Mouse (Mus musculus): ENCODE data around the gene Trp53bp2. TPM values are rescaled to one million over a fixed set of nuclear protein-coding genes. Genes with fewer than 3 reads are reported as not detected.

Trp53bp2 gene
- total and polyA plus RNA-seq, 2 experiments, result 5.0 to 7.2 TPM

DNA sequence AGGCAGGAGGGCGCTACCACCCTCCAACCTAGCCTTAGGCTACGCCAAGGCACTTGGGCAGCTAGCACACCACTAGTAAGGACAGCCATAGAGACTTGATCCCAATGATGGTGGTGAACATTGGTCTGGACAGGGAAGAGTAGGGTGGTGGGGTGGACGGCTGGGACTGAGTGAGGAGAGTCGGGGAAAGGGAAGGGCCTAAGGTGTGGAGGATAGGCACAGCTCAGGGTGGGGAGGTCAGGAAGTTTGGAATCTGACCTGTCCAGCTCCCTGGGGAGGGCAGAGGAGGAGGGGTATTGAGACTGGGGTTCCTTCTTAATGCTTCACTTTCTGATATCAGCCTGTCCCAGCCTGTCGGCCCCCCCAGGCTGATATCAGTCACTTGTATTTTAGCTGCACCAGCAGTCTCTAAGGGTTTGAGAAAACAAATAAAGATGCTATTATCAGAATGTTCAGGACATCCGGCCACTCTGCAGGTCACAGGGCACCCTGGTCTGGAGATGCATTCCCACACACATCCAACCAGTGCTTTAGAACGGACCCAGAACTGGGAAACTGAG is 93.6 kb downstream of the Trp53bp2 start:
- Histone ChIP-seq H3K36me3 (ENCODE audit: control insufficient read depth, insufficient read depth, low read length) (no peaks in the 10 kb centered on the region), H3K79me2 (ENCODE audit: control insufficient read depth, insufficient read depth, low read length) (peaks cover 3% of the 10 kb centered on the region; the same call in 1 of the 2 replicates), H3K9ac (ENCODE audit: low read depth, low read length) (no peak overlapping the region), H3K4me1 (ENCODE audit: control insufficient read depth, insufficient read depth, low read length) (peaks cover 28% of the 10 kb centered on the region), H3K27ac (replicated peaks; ENCODE audit: insufficient read depth, low read depth, low read length) (no peak overlapping the region), H3K27me3 (ENCODE audit: control insufficient read depth, insufficient read depth, low read length) (no peaks in the 10 kb centered on the region), H3K4me3 (ENCODE audit: insufficient read depth, low read depth, low read length) (no peak overlapping the region)
- TF ChIP-seq CTCF (IDR thresholded peaks at IDR 0.05; ENCODE audit: low read depth, low read length) (no peak), POLR2A (IDR thresholded peaks at IDR 0.05; ENCODE audit: extremely low read depth, insufficient read depth, low read length) (no peak)
- DNase-seq (ENCODE audit: extremely low read depth, low read depth, low spot score), result no peak
- 83% methylated on average over 7 of the region's 7 CpGs for WGBS

DNA sequence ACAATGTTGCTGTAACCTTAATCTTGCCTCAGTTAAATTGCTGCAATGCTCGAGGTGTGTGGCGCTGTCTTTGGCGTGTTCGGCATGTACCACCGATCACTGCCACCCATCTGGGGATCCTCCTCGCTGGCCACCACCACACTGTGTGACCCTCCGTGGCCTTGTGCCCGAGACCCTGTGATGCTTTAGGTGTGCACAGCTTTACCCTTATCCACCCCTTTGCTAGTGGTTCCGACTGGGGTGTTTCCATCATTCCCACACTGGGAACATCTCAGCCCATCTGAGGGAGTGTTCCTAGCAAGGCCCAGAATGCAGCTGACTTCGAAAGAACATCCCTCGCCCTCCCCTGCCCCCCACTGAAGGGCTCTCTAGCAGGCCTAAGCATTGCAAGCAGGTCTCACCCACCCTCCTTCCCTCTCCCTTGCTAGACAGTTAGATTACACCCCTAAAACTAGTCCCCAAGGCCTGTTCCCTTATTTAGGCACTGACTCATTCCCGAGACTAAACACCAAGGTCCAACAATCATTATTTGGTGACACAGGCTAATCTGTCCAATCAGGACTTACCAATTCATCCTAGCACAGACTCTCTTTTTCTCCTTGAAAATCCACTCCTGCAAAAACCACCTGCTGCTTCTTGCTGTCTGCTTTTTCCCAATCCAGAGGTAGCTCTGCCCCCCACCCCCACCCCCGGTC is 94.4 kb downstream of the Trp53bp2 start:
- Histone ChIP-seq H3K27ac (replicated peaks; ENCODE audit: insufficient read depth, low read depth, low read length) (no peak overlapping the region), H3K36me3 (ENCODE audit: control insufficient read depth, insufficient read depth, low read length) (no peaks in the 10 kb centered on the region), H3K4me3 (ENCODE audit: insufficient read depth, low read depth, low read length) (no peak overlapping the region), H3K27me3 (ENCODE audit: control insufficient read depth, insufficient read depth, low read length) (no peaks in the 10 kb centered on the region), H3K79me2 (ENCODE audit: control insufficient read depth, insufficient read depth, low read length) (peaks cover 3% of the 10 kb centered on the region; the same call in 1 of the 2 replicates), H3K4me1 (ENCODE audit: control insufficient read depth, insufficient read depth, low read length) (peaks cover 26% of the 10 kb centered on the region), H3K9ac (ENCODE audit: low read depth, low read length) (no peak overlapping the region)
- no peak for TF ChIP-seq POLR2A (IDR thresholded peaks at IDR 0.05; ENCODE audit: extremely low read depth, insufficient read depth, low read length)
- no peak for TF ChIP-seq CTCF (IDR thresholded peaks at IDR 0.05; ENCODE audit: low read depth, low read length)
- no peak for DNase-seq (ENCODE audit: extremely low read depth, low read depth, low spot score)
- WGBS, result 92% methylated on average over 13 of the region's 13 CpGs

DNA sequence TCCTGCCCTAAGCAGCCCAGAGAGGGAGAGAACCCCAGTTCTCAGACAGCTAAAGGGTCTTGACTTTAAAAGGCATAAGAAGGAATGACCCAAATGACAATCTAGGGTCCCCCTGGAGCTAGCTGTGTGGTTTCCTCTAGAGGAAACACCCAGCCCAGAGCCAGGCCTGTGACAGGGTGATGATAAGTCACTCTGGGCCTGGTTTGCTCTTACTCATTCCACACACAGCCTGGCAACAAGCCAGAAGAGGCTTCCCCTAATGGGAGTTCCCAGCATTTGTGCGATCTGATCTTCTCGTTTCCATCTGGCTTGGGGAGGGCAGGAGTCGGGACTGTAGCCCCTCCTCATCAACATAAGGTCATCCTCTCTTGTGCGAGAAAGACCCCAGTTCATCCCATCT is 95.3 kb downstream of the Trp53bp2 start:
- Histone ChIP-seq H3K9ac (ENCODE audit: low read depth, low read length) (no peak overlapping the region), H3K27ac (replicated peaks; ENCODE audit: insufficient read depth, low read depth, low read length) (peak overlapping the region; percentile 4; the same call in 1 of the 2 replicates), H3K4me1 (ENCODE audit: control insufficient read depth, insufficient read depth, low read length) (peaks cover 25% of the 10 kb centered on the region), H3K4me3 (ENCODE audit: insufficient read depth, low read depth, low read length) (no peak overlapping the region), H3K36me3 (ENCODE audit: control insufficient read depth, insufficient read depth, low read length) (no peaks in the 10 kb centered on the region), H3K27me3 (ENCODE audit: control insufficient read depth, insufficient read depth, low read length) (no peaks in the 10 kb centered on the region), H3K79me2 (ENCODE audit: control insufficient read depth, insufficient read depth, low read length) (no peaks in the 10 kb centered on the region; the same call in 1 of the 2 replicates)
- TF ChIP-seq CTCF (IDR thresholded peaks at IDR 0.05; ENCODE audit: low read depth, low read length), result no peak
- TF ChIP-seq POLR2A (IDR thresholded peaks at IDR 0.05; ENCODE audit: extremely low read depth, insufficient read depth, low read length), result no peak
- 75% methylated on average over 4 of the region's 4 CpGs for WGBS
- DNase-seq (ENCODE audit: extremely low read depth, low read depth, low spot score), result no peak

DNA sequence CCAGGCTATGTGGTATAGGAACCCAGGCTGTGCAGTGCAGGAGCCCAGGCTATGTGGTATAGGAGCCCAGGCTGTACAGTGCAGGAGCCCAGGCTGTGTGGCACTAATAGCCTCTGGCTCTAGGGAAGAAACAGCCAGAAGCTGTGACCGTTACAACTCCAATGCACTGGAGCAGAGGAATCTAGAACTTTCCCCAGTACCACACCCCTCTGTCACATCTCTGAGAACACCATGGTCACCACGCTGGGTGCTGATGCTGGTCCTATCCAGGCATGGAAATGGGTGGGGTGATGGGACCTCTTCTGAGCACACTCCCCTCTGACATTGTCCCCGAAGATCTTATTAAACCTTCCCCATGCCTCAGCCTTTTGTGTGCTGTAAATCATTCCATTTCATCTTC is 96.3 kb downstream of the Trp53bp2 start:
- peaks cover 16% of the 10 kb centered on the region for H3K4me1 ChIP-seq (ENCODE audit: control insufficient read depth, insufficient read depth, low read length)
- no peak overlapping the region for H3K9ac ChIP-seq (ENCODE audit: low read depth, low read length)
- H3K79me2 ChIP-seq (ENCODE audit: control insufficient read depth, insufficient read depth, low read length), result no peaks in the 10 kb centered on the region; the same call in 1 of the 2 replicates
- DNase-seq (ENCODE audit: extremely low read depth, low read depth, low spot score), result no peak
- no peaks in the 10 kb centered on the region for H3K27me3 ChIP-seq (ENCODE audit: control insufficient read depth, insufficient read depth, low read length)
- no peak overlapping the region for H3K4me3 ChIP-seq (ENCODE audit: insufficient read depth, low read depth, low read length)
- no peaks in the 10 kb centered on the region for H3K36me3 ChIP-seq (ENCODE audit: control insufficient read depth, insufficient read depth, low read length)
- H3K27ac ChIP-seq (replicated peaks; ENCODE audit: insufficient read depth, low read depth, low read length), result no peak overlapping the region
- 91% methylated on average over 3 of the region's 3 CpGs for WGBS
- TF ChIP-seq POLR2A (IDR thresholded peaks at IDR 0.05; ENCODE audit: extremely low read depth, insufficient read depth, low read length) (no peak), CTCF (IDR thresholded peaks at IDR 0.05; ENCODE audit: low read depth, low read length) (no peak)

DNA sequence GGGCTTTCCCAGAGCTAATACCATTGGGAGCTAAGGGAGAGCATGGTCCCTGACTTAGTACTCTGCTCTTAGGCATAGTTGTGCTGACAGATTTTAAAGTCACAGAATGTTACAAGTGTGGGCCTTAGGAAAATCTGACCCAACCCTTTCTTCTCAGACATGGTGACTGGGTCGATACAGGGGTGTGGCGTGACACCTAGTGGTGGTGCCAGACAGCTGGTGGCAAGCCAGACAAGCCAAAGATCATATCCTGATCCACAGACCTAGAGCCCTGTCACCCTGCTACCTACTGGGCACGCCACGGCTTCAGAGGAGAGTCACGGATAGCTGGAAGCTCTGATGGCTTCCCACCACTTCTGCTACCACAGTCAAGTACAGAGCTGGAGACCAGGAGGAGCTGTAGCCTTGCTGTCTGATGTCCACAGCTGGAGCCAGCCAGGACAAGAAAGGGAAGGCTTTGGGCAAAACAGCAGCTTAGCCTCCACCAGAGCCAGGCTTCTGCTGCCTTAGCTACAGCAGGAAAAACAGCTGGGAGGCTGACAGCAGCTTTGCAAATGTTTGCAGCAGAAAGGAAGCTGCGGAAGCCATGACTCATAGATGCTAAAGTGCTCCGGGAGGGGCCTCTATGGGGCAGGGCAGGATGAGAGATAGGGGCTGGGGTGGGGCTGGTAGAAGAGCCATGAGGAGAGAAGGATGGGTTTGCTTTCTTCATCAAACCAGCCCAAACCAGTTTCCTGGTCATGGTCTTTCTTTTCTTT is 97.4 kb downstream of the Trp53bp2 start:
- Histone ChIP-seq H3K79me2 (ENCODE audit: control insufficient read depth, insufficient read depth, low read length) (no peaks in the 10 kb centered on the region; the same call in 1 of the 2 replicates), H3K4me3 (ENCODE audit: insufficient read depth, low read depth, low read length) (no peak overlapping the region), H3K27me3 (ENCODE audit: control insufficient read depth, insufficient read depth, low read length) (no peaks in the 10 kb centered on the region), H3K4me1 (ENCODE audit: control insufficient read depth, insufficient read depth, low read length) (peaks cover 11% of the 10 kb centered on the region), H3K36me3 (ENCODE audit: control insufficient read depth, insufficient read depth, low read length) (peaks cover 4% of the 10 kb centered on the region; the same call in 1 of the 2 replicates), H3K9ac (ENCODE audit: low read depth, low read length) (no peak overlapping the region), H3K27ac (replicated peaks; ENCODE audit: insufficient read depth, low read depth, low read length) (peak overlapping the region; percentile 45)
- DNase-seq (ENCODE audit: extremely low read depth, low read depth, low spot score), result peak; percentile 92
- peak; percentile 66 for TF ChIP-seq CTCF (IDR thresholded peaks at IDR 0.05; ENCODE audit: low read depth, low read length)
- TF ChIP-seq POLR2A (IDR thresholded peaks at IDR 0.05; ENCODE audit: extremely low read depth, insufficient read depth, low read length), result no peak
- 5% methylated on average over 7 of the region's 7 CpGs for WGBS
